Mouse (Mus musculus): ENCODE measurements around the gene Dhx9.
"Not testable (repeated sequence)": the region's sequence is repeated elsewhere in the genome, so short reads cannot be mapped to it uniquely, and the experiment has no call there.

The Dhx9 gene

GRCm38 (mm10) chr1:153424770-153425584 lies 62.5 kb downstream of the Dhx9 start, which contains the start of gene Shcbp1l:
Shcbp1l (plus strand) TSS chr1:153425162.
- intact Hi-C loops (cut with DNase I): no loop called here

DNA sequence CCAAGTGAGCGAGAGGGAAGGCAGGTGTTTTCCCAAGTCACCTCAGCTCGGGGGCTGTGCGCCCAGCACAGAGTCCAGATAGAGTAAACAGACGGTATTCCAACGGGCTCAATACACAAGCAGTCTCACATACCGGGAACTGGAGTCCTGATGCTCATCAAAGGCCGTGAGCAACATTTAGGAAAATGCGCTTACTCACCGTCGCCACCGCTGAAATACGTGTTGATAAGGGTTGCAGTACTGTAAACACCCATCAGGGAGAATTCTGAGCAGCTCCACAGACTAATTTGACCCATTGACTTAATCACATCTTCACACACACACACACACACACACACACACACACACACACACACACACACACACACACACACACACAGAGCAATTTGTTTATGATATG lies 63.2 kb downstream of the Dhx9 start:
- intact Hi-C loops (cut with DNase I): no loop called here

GRCm38 (mm10) chr1:153417805-153418204 lies 69.7 kb downstream of the Dhx9 start:
- intact Hi-C loops (cut with DNase I): not testable (repeated sequence)

- intact Hi-C loops (cut with DNase I): not testable (repeated sequence)
These were observed 71.1 kb downstream of the Dhx9 start for GRCm38 (mm10) chr1:153416271-153416832.

DNA sequence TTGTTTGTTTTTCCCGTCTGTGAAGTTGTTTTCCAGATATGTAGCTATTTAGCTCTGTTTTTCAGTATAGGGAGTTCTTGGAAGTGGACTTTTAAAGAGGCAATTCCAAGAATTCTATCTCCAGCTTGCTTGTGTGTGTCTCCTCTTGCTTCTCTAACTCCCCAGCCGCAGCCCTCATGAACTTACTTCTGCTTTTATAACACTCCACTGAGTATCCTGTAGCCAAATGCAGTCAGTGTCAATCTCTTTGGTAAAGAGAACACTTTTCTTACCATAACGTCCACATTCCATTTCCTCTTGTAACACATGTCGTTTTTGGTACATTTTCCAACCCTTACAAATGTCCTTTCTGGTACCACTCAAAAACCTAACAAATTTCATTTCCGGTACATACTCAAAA lies 71.7 kb downstream of the Dhx9 start:
- intact Hi-C loops (cut with DNase I): not testable (repeated sequence)

DNA sequence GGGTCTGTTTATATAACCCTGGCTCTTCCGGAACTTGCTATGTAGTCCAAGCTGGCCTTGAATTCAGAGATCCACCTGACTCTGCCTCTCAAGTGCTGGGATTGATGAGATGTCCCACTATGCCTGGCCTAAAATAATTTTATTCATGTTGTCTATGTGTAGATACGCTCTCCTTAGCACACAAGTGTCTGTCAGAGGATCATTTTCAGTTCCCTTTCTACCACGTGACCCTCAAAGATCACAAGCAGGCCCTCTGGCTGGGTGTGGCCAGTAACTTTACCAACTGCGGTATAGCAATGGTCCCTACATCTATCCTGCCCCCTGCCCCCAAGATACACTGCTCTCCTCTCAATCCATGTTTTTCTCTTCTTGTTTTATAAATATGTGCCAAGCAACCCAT lies 72.5 kb downstream of the Dhx9 start:
- intact Hi-C loops (cut with DNase I): no loop called here

DNA sequence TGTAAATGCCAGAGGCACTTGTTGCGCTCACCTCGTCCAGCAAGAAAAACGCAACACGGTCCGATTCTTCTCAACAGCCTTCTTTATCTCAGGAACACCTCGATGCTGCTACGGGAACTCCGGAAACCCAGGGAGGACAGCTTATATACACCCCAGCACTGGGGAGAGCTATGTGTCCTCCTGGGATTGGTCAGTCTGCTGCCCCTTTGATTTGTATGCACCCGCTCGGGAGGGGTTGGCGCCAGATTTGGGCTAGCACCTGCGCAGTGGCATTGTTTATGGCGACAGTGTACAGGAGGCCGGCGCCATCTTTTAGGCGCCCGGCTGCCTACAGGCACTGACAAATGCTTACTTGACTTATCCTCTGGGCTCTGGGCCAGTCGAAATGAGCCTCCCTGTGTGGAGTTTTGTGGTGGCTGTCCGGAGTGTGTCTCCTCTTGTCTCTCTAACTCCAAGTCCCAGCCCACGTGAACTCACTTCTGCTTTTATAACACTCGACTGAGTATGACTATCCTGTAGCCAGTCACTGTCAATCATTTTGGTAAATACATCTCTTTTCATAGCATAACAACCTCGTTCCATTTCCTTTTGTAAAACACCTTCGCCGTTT lies 73.2 kb downstream of the Dhx9 start:
- intact Hi-C loops (cut with DNase I): not testable (repeated sequence)

DNA sequence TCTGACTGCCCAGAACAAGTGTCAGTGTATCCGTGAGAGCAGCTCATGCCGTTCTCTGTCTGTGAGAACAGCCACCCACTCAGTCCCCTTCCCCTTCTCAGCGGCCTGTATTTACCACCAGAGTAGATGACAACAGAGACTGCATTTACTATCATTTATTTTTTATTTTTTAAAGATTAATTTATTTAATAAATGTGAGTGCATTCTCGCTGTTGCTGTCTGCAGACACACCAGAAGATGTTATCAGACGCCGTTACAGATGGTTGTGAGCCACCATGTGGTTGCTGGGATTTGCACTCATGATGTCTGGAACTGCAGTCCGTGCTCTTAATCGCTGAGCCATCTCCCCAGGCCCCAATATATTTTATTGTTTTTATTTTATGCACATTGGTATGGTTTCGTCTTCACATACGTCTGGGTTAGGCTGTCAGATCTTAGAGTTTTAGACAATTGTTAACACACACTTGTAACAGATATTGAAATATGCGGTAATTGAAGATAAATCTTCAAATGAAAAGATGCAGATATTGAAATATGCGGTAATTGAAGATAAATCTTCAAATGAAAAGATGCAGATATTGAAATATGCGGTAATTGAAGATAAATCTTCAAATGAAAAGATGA lies 74.0 kb downstream of the Dhx9 start:
- intact Hi-C loops (cut with DNase I): not testable (repeated sequence)

DNA sequence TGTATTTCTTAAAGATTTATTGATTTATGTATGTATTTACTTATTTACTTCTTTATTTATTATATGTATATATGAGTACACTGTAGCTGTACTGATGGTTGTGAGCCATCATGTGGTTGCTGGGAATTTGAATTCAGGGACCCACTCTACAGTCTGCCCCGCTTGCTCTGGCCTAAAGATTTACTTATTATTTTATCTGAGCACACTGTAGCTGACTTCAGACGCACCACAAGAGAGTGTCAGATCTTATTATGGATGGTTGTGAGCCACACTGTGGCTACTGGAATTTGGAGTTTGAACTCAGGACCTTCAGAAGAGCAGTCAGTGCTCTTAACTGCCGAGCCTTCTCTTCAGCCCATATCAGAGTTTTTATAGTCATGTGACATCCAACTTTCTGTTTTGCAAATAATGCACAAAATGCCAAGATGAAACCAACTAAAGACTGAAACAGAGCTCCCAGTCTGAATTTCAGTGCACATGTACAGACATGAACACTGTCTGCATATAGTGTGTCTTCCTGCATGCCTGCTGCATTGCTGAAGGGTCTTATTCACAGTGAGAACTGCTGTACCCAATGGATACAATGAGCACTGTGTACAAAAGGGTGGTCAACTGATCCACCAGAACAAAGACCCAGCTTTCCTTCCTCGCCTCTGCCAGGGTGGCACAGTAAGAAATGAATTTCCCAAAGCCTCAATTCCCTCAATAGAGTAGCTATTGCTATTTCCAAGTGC lies 74.6 kb downstream of the Dhx9 start:
- intact Hi-C loops (cut with DNase I): not testable (repeated sequence)

DNA sequence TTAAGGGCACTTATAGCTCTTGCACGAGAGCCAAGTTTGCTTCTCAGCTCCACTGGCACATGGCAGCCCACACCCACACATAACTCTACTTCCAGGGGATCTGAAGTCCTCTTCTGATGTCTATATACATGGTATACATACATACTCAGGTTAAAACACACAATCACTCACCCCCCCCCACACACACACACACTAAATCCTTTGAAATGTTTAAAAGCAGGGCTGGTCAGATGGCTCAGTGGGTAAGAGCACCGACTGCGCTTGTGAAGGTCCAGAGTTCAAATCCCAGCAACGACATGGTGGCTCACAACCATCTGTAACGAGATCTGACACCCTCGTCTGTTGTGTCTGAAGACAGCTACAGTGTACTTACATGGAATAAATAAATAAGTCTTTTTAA lies 75.7 kb downstream of the Dhx9 start:
- intact Hi-C loops (cut with DNase I): no loop called here

GRCm38 (mm10) chr1:153410915-153411314 lies 76.5 kb downstream of the Dhx9 start:
- intact Hi-C loops (cut with DNase I): not testable (repeated sequence)

DNA sequence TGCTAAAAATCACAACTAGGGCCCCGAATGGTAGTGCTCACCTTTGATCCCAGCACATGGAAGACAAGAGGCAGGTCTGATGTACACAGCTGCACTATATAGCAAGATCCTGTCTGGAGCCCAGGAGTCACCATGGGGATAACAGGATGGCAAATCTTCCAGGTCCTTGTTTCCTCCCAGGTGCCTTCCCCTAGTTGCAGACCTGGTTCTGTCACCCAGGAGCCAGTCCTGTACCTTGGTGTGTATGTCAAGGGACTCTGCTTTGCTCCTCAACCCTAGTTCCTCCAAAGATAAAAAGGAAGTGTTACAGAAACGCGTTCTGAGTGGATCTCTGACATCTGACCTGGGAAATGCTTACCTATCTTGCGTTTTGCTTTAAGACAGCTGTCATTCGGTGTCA lies 79.2 kb downstream of the Dhx9 start:
- intact Hi-C loops (cut with DNase I): not testable (repeated sequence)

- intact Hi-C loops (cut with DNase I): not testable (repeated sequence)
These were observed 79.8 kb downstream of the Dhx9 start for GRCm38 (mm10) chr1:153407641-153408040.
